Mouse (Mus musculus) brain, embryonic 14.5 days (tissue): ENCODE results near the gene Sik3.

Experiments
- CTCF ChIP-seq: fragments of 200-500 bp; IDR thresholded peaks from 2 replicates; pipeline ENCODE4 v1.5.1; 2012; ENCODE audit warnings: inconsistent platforms, mild to moderate bottlenecking, moderate library complexity, borderline replicate concordance; ENCODE audit not compliant: insufficient read depth, insufficient read length; ENCODE audit errors: extremely low read depth
- POLR2A ChIP-seq: fragments of 200-500 bp; IDR thresholded peaks from 2 replicates; pipeline ENCODE4 v1.6.1; 2012; ENCODE audit warnings: mild to moderate bottlenecking, inconsistent platforms, borderline replicate concordance; ENCODE audit not compliant: poor library complexity, insufficient read depth, insufficient read length, severe bottlenecking; ENCODE audit errors: extremely low read depth

DNA sequence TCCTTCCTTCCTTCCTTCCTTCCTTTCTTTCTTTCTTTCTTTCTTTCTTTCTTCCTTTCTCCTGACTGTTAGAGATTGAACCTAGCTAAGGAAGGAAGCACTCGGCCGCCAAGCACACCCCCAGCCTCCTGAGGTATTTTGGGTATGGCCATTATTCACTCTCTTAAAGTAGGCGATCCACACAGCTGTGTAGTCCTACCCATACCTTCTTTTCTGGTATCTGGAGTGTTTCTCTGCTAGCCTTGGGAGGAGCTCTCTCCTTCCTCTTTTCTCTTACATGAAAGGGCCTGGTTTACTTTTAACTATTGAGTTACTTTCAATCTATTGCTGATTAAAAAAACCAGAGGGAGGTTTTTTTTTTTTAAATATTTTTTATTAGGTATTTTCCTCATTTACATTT, 21.2 kb downstream of the Sik3 start:
- no peak for TF ChIP-seq CTCF
- TF ChIP-seq POLR2A: no peak
